Mouse (Mus musculus) ES-E14 (cell line): ENCODE measurements at regions not wholly inside any gene's neighbourhood (a gene's known extent, or its start where the extent isn't known, plus 50 kb on each side); places are given as distances from the start of the nearest gene placed in this dataset.

Experiments used
- CHD2 ChIP-seq: IDR thresholded peaks from 2 replicates; pipeline ENCODE4 v1.6.1; 2014; ENCODE audit warnings: mild to moderate bottlenecking, low read depth, low read length, inconsistent platforms
- HCFC1 ChIP-seq: IDR thresholded peaks from 2 replicates; pipeline ENCODE4 v1.6.1; 2012; ENCODE audit warnings: low read length, inconsistent platforms, borderline replicate concordance; ENCODE audit not compliant: insufficient read depth
- MAFK ChIP-seq: IDR thresholded peaks from 2 replicates; pipeline ENCODE4 v1.6.1; 2014; ENCODE audit warnings: mild to moderate bottlenecking, low read depth, low read length, inconsistent platforms; ENCODE audit not compliant: insufficient read depth
- ZC3H11A ChIP-seq: IDR thresholded peaks from 2 replicates; pipeline ENCODE4 v1.6.1; 2012; ENCODE audit warnings: low read depth, mild to moderate bottlenecking, inconsistent platforms, low read length, borderline replicate concordance
- ZNF384 ChIP-seq: IDR thresholded peaks from 2 replicates; pipeline ENCODE4 v1.6.1; 2012; ENCODE audit warnings: low read depth, low read length, inconsistent platforms

- TF ChIP-seq ZNF384 (no peak), HCFC1 (no peak), MAFK (no peak), CHD2 (no peak), ZC3H11A (no peak)
Observed at GRCm38 (mm10) chr17:85861328-85861727, 173.3 kb upstream of the Six2 start.
